In the genomic region with DNA sequence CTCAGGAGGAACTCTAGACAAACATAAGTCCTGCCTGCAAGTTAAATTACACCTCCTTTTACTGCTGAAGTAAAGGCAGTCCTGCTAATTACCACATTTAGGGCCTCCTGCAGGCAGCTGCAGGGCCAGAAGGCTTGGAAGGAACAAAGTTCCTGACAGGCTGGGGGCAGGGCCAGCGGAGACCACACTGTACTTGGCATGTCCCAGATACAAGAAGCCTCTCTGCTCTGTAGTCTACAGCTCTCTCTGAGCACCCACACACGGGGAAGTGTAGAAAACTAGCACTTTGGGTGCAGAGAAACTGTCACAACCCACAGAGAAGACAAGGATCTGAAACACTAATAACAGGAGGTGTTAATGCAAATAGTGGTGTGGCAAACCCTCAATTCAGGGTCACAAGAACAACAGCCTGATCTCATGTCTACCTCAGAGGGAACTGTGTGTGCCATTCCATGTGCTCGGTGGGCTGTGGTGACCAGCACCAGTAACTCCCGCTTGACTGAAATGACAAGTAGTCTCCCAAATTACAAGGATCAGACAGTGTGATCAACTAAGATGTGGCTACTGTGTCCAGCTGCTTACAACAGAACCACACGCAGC, we compare ENCODE assay signal across 1 mouse cellular context.
TF ChIP-seq lines count a peak whose summit lies in the region.

No protein-coding gene starts in this region.

TF ChIP-seq in CH12.LX, 34 proteins besides CTCF, POLR2A, EP300 and RAD21 (continued from another document):
- no peak for TF ChIP-seq USF2 (conservative IDR thresholded peaks at IDR 0.05; ENCODE audit: low read depth, low read length)
- peak; percentile 88 for TF ChIP-seq MAX (IDR thresholded peaks at IDR 0.05; ENCODE audit: low read length)
- 0 out of 2 replicates have a peak, but pooled peaks have one; percentile 30 for TF ChIP-seq MAFK (IDR thresholded peaks at IDR 0.05; ENCODE audit: insufficient replicate concordance, low read length)
- TF ChIP-seq MEF2A (IDR thresholded peaks at IDR 0.05; ENCODE audit: borderline replicate concordance, low read depth, low read length), result no peak
- TF ChIP-seq NRF1 (IDR thresholded peaks at IDR 0.05; ENCODE audit: low read depth, low read length), result no peak
- TF ChIP-seq IRF4 (IDR thresholded peaks at IDR 0.05; ENCODE audit: low read depth, low read length), result peak; percentile 86
- peak; percentile 85 for TF ChIP-seq SIN3A (IDR thresholded peaks at IDR 0.05; ENCODE audit: low read length)
- peak; percentile 54; the same call in 1 of the 2 replicates for TF ChIP-seq RCOR1 (conservative IDR thresholded peaks at IDR 0.05; ENCODE audit: low read depth, low read length)
- no peak for TF ChIP-seq USF1 (IDR thresholded peaks at IDR 0.05; ENCODE audit: low read depth, low read length)
- 0 out of 2 replicates have a peak, but pooled peaks have one; percentile 18 for TF ChIP-seq SMC3 (IDR thresholded peaks at IDR 0.05; ENCODE audit: low read depth, low read length)
- TF ChIP-seq E2F4 (IDR thresholded peaks at IDR 0.05; ENCODE audit: insufficient replicate concordance, low read depth, low read length), result no peak
- TF ChIP-seq KAT2A (IDR thresholded peaks at IDR 0.05; ENCODE audit: insufficient replicate concordance, low read length), result no peak
- TF ChIP-seq BHLHE40 (IDR thresholded peaks at IDR 0.05; ENCODE audit: low read depth, low read length), result peak; percentile 82
- TF ChIP-seq ETS1 (conservative IDR thresholded peaks at IDR 0.05; ENCODE audit: low read depth, low read length), result peak; percentile 70
- no peak for TF ChIP-seq NELFE (IDR thresholded peaks at IDR 0.05; ENCODE audit: low read depth, low read length)
- peak; percentile 78 for TF ChIP-seq JUND (conservative IDR thresholded peaks at IDR 0.05; ENCODE audit: low read depth, low read length)
- TF ChIP-seq CHD2 (IDR thresholded peaks at IDR 0.05; ENCODE audit: low read length), result peak; percentile 63; the same call in 1 of the 2 replicates
- TF ChIP-seq TCF12 (IDR thresholded peaks at IDR 0.05; ENCODE audit: low read depth, low read length), result peak; percentile 56; the same call in 1 of the 2 replicates
TF ChIP-seq in CH12.LX: peak in this region for 17.
